Mouse (Mus musculus) liver, adult 2 months (tissue): ENCODE results near the gene Katnal1. TPM values are rescaled to one million over a fixed set of nuclear protein-coding genes. Genes with fewer than 3 reads are reported as not detected.

Source experiments
- DNase-seq: peaks from one replicate; pipeline ENCODE4 v3.0.0-alpha.2; 2011; ENCODE audit warnings: low read depth, low spot score; ENCODE audit errors: extremely low read depth
- H3K27ac ChIP-seq: fragments of 200-500 bp; replicated peaks from 2 replicates; pipeline ENCODE4 v1.5.1; 2012; ENCODE audit warnings: low read depth, mild to moderate bottlenecking, control low read depth, inconsistent platforms, low read length; ENCODE audit not compliant: insufficient read depth
- H3K27me3 ChIP-seq: fragments of 200-500 bp; 2 replicates; pipeline ENCODE4 v1.6.1; 2012; ENCODE audit warnings: mild to moderate bottlenecking, moderate library complexity, low read length, inconsistent platforms; ENCODE audit not compliant: control insufficient read depth, insufficient read depth
- H3K36me3 ChIP-seq: fragments of 200-500 bp; 2 replicates; pipeline ENCODE4 v1.6.1; 2012; ENCODE audit warnings: low read length, inconsistent platforms; ENCODE audit not compliant: control insufficient read depth, insufficient read depth
- H3K4me1 ChIP-seq: fragments of 200-500 bp; 2 replicates; pipeline ENCODE4 v1.6.1; 2011; ENCODE audit warnings: low read length; ENCODE audit not compliant: control insufficient read depth, insufficient read depth
- H3K4me3 ChIP-seq: fragments of 200-500 bp; 2 replicates; pipeline ENCODE4 v1.5.1; 2011; ENCODE audit warnings: low read depth, mild to moderate bottlenecking, control low read depth, low read length, moderate library complexity; ENCODE audit not compliant: insufficient read depth
- H3K79me2 ChIP-seq: fragments of 200-500 bp; 2 replicates; pipeline ENCODE4 v1.6.1; 2012; ENCODE audit warnings: inconsistent platforms, mild to moderate bottlenecking, low read length, moderate library complexity; ENCODE audit not compliant: control insufficient read depth, insufficient read depth
- H3K9ac ChIP-seq: fragments of 200-500 bp; 2 replicates; pipeline ENCODE4 v1.6.1; 2012; ENCODE audit warnings: low read depth, mild to moderate bottlenecking, control low read depth, inconsistent platforms, low read length
- CTCF ChIP-seq: fragments of 200-500 bp; IDR thresholded peaks from 2 replicates; pipeline ENCODE4 v1.5.1; 2011; ENCODE audit warnings: low read depth, low read length, control low read depth
- POLR2A ChIP-seq: fragments of 200-500 bp; IDR thresholded peaks from 2 replicates; pipeline ENCODE4 v1.6.1; 2011; ENCODE audit warnings: low read length, control low read depth; ENCODE audit not compliant: insufficient read depth; ENCODE audit errors: extremely low read depth
- WGBS: fragments of 180-500 bp; shearing (Covaris S2); methylation state at CpG from one replicate; pipeline ENCODE4 v1.1.7; 2018; 5-methylcytosine and 5-hydroxymethylcytosine counted together
- polyA plus RNA-seq: library from polyadenylated mRNA; depleted of rRNA; stranded (reverse); fragments of >200 nt; gene quantifications from 2 replicates; pipeline ENCODE4 v1.2.3, GENCODE M21; 2012; rRNA removed
- total RNA-seq: library from RNA; depleted of rRNA; stranded (reverse); fragments of >200 nt; gene quantifications from 2 replicates; pipeline ENCODE4 v1.2.3, GENCODE M21; 2014; rRNA removed

Katnal1 gene
- total and polyA plus RNA-seq, 2 experiments = 1.5 to 3.9 TPM

DNA sequence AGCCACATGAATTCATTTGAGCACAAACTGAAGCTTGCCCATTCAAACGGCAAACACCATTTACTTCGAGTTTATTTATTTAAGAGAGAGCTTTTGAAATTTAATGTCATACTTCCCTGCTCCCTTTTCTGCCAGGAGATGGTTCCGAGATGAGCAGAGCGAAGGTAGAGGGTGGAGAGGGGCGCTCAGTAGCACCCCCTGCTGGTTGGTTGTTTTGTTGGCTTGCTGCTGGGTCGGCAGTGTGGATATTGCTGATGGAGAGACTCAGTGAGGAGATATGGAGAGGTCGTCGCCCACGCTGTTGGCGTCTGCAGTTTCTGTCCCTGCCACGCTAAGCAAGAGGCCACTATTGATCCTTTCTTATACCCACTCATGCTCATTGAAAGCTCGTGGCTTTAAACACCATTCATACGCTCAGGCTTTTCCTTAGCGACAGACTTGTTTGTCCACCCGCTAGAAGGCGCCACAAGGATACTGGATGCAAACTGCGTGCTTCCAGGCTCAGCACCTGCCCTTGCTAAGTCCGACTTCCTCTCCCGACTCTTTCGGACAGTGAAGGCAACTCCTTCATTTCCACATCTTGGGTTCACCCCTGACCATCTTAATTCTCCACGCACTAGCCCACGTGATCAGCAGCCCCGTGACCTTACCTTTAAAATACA is 97.4 kb downstream of the Katnal1 start:
- Histone ChIP-seq H3K36me3 (no peaks in the 10 kb centered on the region), H3K27ac (no peak overlapping the region), H3K4me1 (no peaks in the 10 kb centered on the region), H3K27me3 (peaks cover 4% of the 10 kb centered on the region; the same call in 1 of the 2 replicates), H3K9ac (no peak overlapping the region), H3K79me2 (no peaks in the 10 kb centered on the region), H3K4me3 (no peak overlapping the region)
- peak; percentile 17 for DNase-seq
- TF ChIP-seq CTCF (peak; percentile 88), POLR2A (no peak)
- 7% methylated on average over 23 of the region's 23 CpGs for WGBS

DNA sequence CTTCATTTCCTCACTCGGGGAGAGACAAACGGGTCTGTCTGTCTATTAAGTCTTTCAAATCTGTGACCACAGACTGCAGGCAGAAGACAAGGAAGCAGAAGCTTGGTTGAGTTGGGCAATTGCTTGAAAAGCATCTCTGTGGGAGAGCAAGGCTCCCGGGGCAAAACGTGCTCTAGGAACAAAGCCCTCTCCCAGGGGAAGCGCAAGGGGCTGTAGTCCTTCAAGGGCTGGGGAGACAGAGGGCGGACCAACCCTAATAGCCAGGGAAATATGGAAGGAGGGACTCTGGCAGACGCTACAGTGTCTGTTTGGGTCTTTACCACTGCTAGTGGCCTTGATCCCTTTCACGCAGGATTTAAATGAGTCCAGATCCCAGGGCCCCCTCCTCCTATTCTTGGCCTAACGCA is 98.0 kb downstream of the Katnal1 start:
- no peaks in the 10 kb centered on the region for H3K79me2 ChIP-seq
- no peak overlapping the region for H3K27ac ChIP-seq
- H3K27me3 ChIP-seq = peaks cover 4% of the 10 kb centered on the region; the same call in 1 of the 2 replicates
- no peak overlapping the region for H3K4me3 ChIP-seq
- no peak overlapping the region for H3K9ac ChIP-seq
- 22% methylated on average over 9 of the region's 9 CpGs for WGBS
- TF ChIP-seq POLR2A (no peak), CTCF (no peak)
- DNase-seq = no peak
- no peaks in the 10 kb centered on the region for H3K4me1 ChIP-seq
- H3K36me3 ChIP-seq = no peaks in the 10 kb centered on the region

DNA sequence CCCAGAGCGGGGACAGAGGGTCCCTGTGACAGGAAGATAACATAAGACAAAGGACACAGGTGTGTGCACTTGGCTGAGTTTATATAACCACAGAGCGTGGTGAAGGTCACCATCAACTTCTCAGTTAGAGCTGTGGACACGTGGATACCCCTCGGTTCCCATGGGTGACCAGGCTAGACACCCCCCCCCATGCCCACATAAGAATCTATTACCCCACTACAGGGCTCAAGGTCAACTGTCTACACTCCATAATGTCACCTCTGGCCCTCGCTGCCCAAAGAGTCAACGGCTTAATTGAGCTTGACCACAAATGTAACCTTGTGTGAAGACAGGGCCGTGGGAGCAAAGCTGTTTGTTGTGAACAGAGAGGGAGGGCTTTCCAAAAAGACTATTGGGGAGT is 103.4 kb downstream of the Katnal1 start:
- no peaks in the 10 kb centered on the region for H3K27me3 ChIP-seq
- H3K79me2 ChIP-seq = no peaks in the 10 kb centered on the region
- no peaks in the 10 kb centered on the region for H3K4me1 ChIP-seq
- no peak for DNase-seq
- TF ChIP-seq CTCF = no peak
- no peak for TF ChIP-seq POLR2A
- no peak overlapping the region for H3K27ac ChIP-seq
- 69% methylated on average over 7 of the region's 7 CpGs for WGBS
- no peaks in the 10 kb centered on the region for H3K36me3 ChIP-seq
- H3K9ac ChIP-seq = no peak overlapping the region
- H3K4me3 ChIP-seq = no peak overlapping the region

DNA sequence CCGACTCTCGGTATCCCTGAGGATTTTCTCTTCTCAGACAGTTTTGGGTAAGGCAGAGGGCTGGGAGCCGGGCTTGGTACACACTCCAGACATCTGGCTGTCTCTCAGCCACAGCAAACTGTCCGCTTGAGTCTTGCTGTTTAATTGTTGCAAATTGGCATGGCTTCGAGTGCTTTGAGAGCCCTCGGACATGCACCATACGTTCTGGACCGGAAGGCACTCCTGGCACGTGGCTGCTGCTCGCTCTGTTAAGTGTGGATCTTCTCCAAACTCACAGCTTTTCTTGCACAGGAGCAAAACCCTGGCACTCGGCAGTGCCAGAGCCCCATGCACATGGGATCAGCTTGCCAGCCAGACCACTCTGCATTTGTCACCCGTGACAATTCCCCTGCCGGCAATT is 106.3 kb downstream of the Katnal1 start:
- no peaks in the 10 kb centered on the region for H3K36me3 ChIP-seq
- no peak overlapping the region for H3K4me3 ChIP-seq
- no peak for DNase-seq
- TF ChIP-seq POLR2A = no peak
- no peak for TF ChIP-seq CTCF
- no peaks in the 10 kb centered on the region for H3K79me2 ChIP-seq
- H3K27me3 ChIP-seq = no peaks in the 10 kb centered on the region
- H3K4me1 ChIP-seq = peaks cover 3% of the 10 kb centered on the region; the same call in 1 of the 2 replicates
- no peak overlapping the region for H3K9ac ChIP-seq
- whole genome bisulfite sequencing = 91% methylated on average over 13 of the region's 13 CpGs
- H3K27ac ChIP-seq = no peak overlapping the region

Other genes with a start within 250 kb of the Katnal1 start
- not detected in 2 replicates for gene Gm42791, start 65.8 kb upstream of the Katnal1 start, total RNA-seq
- gene Gm42791, start 65.8 kb upstream of the Katnal1 start, polyA plus RNA-seq = not detected in 2 replicates